Mouse (Mus musculus): ENCODE measurements around the gene Slc25a23. TPM values are rescaled to one million over a fixed set of nuclear protein-coding genes. Genes with fewer than 3 reads are reported as not detected.

Gene Slc25a23
- polyA plus RNA-seq (2017; shearing (Covaris generic)): 13.0 TPM

GRCm38 (mm10) chr17:57059486-57059977 is at the start of gene Slc25a23:
Slc25a23 (minus strand) TSS chr17:57059863.

DNA sequence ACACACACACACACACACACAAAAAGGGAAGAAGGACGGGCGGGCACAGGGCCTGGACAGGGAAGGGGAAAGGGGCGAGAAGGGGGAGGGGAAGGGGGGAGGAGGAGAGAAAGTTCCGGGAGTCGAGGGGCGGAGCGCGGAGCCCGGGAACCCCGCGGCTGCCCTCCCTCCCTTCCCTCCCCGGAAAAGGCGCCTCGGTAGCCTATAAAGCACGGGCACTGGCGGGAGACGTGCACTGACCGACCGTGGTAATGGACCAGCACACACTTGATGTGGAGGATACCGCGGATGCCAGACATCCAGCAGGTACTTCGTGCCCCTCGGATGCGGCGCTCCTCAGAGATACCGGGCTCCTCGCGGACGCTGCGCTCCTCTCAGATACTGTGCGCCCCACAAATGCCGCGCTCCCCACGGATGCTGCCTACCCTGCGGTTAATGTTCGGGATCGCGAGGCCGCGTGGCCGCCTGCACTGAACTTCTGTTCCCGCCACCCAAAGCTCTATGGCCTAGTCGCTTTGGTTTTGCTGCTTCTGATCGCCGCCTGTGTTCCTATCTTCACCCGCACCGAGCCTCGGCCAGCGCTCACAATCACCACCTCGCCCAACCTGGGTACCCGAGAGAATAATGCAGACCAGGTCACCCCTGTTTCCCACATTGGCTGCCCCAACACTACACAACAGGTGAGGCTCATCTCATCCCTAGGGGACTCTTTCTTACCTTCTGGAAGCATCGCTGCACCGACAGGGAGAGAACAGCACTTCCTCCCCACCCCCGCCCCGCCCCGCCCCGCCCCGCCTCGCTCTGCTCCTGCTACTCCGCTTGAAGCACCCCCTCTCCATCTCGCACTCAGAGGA is 45.7 kb upstream of the Slc25a23 start, which contains the start of gene Tnfsf9:
Tnfsf9 (plus strand) TSS at position 145 of the 854 bp plus-strand sequence.

DNA sequence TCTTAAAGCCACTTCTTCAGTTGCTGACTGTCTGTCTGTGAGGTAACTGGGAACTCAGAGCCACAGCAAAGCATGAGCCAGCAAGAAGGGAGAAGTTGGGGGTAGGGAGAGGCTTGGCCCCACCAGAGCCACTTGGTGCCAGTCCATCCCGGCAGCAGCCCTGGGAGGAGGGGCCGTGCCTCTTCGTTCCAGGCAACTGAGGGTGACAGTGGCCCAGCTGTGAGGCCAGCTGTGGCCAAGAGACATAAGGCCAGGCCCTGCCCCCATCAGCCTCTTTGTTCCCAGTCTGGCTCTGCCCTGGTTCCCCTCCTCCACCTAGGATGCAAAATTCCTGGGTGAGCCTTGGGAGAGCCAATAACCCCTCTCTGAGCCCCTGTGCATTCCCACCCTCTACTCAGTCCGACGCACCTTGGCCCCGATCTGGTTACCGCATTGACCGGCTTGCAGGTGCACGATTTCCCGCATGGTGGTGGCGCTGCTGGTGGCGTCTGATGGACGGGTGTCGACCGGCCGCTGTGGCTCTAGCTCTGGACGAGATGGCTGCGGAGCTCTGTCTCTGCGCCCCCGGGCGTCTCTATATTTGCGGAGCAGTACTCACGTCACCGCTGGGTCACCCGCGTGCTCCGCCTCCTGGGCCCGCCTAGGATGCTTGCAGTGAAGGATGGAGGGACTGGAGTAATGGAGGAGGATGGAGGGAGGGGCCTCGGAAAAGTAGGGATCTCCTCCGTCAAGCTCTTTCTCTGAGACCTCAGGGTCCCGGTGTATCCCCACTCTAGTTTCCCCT is 27.6 kb upstream of the Slc25a23 start, which contains the start of gene Tubb4a:
Tubb4a (minus strand) TSS at position 734 of the 784 bp plus-strand sequence.

GRCm38 (mm10) chr17:57078336-57078735 is 18.7 kb upstream of the Slc25a23 start, which contains the start of gene Dennd1c:
Dennd1c (minus strand) TSS chr17:57078514.

GRCm38 (mm10) chr17:57058891-57059485 is 675 bp downstream of the Slc25a23 start, which contains the start of gene Crb3:
Crb3 (plus strand) TSS chr17:57059105.

DNA sequence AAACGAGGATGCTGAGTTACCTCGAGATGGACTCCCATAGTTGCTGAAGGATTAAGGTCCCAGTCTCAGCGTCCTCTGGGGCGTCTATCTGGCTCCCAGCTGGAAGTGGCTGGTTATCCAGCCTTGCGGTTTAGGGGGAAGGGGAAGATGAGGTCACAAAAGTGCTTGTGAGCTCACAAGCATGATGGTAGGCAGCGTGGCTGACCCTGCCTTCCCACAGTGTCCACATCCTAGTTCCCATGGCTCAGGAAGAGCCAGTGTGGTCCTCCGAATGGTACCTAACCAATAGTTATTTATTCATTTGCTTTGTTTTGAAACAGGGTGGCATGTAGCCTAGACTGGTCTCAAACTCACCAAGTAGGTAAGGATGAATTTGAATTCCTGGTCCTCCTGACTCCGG is 18.1 kb downstream of the Slc25a23 start, which contains the start of gene Slc25a41:
Slc25a41 (minus strand) TSS at position 101 of the 400 bp plus-strand sequence.

DNA sequence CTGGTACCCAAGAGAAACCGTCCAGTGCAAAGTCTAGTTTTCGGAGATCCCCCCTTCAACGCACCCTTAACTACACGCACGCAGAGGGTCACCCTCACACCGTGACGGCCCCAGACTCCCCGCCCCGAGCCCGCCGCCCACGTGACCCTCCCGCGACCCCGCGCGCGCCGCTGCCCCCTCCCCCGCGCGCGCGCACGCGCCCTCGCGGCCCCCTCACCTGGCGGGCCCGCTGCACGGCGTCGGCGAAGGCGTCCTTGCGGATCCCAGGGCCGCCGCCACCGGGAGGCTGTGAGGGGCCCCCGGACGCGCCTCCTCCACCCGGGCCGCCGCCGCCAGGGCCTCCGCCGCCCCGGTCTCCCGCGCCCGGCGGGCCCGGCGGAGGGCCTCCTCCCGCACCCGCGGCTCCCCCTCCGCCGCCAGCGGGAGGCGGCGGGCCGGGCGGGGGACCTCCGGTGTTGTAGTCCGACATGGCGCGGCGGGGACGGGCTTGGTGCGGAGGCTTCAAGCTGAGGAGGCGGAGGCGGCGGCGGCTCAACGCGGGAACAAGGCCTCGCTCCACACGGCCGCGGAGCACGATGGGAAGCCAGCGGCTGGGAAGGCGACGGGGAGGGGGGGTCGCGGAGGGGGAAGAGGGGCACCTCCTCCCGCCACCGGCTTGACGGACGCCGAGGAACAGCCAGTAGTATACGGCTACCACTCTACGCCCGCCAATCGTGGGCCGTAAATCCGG is 28.6 kb downstream of the Slc25a23 start, which contains the start of gene Khsrp:
Khsrp (minus strand) TSS at position 592 of the 730 bp plus-strand sequence.

DNA sequence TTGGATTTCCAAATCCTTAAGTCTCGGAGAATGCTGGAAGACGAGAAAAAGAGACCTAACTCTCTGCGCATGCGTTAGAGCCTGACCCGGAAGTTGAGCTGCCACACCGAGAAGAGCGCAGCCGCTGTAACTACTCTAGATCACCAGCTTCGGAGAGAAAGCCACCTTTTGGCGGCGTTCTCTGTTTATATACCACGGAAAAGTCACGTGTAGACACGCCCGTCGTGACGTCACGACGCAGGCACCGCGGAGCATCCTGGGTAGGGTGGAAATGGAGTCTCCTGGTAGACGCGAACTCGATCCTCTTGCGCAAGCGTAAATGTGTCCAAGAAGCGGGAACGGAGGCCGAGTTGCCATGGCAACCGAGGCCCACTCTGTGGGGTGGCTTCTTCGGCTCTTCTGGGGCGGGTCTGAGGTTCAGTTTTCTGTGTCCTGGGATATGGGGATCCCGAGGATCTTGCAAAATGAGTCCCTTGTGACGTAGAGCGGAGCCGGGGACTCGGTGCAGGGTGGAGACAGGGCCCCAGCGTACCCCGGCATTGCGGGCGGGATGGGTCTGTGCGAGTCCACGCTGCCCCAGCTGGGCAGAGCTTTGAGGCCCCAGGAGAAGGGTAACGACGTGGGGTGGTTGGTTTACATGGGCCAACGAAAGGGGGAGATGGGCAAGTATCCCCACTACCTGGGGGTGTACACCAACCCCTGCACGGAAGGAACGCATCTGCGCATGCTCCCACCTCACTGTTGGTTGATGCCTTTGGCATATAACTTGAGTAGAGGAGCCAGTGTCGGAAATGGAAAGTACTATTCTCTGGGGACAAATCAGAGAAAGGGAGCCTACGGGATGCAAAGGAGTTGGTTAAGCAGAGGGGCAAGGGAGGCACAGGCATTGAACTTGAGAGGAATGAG is 48.2 kb downstream of the Slc25a23 start, which contains the start of the genes Gtf2f1 and Gm17949:
Gtf2f1 (minus strand) TSS at position 53 of the 906 bp plus-strand sequence.
Gm17949 (plus strand) TSS at position 234 of the 906 bp plus-strand sequence.

DNA sequence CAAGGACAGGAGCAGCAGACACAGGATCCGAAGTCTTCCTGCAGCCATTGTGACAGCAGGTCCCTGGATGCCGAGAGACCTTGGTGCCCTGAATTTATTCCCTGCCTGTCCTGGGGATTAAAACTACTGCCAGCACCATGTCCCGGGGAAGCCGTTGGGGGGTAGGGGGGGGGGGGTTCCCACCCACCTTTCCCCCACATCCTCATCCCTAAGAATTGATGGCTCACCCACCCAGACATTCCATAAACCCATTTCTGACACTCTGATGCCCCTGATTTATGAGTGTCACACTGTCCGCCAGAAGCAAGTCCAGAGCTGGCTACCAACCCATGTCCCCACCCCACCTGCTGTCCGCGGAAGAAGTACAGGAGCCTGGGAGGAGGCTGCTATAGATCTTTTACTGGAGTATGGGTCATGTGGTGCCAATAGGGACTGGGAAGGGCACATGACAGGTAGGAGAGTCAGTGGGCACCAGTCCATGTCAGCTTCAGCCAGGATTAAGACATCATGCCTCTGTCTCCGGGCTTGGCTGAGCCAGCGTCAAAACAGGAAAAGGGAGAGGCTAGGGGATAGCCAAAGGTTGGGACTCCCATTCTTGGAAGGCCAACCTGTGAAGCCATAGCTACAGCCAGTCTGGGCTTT is 59.6 kb downstream of the Slc25a23 start, which contains the start of gene Pspn:
Pspn (minus strand) TSS at position 51 of the 642 bp plus-strand sequence.

DNA sequence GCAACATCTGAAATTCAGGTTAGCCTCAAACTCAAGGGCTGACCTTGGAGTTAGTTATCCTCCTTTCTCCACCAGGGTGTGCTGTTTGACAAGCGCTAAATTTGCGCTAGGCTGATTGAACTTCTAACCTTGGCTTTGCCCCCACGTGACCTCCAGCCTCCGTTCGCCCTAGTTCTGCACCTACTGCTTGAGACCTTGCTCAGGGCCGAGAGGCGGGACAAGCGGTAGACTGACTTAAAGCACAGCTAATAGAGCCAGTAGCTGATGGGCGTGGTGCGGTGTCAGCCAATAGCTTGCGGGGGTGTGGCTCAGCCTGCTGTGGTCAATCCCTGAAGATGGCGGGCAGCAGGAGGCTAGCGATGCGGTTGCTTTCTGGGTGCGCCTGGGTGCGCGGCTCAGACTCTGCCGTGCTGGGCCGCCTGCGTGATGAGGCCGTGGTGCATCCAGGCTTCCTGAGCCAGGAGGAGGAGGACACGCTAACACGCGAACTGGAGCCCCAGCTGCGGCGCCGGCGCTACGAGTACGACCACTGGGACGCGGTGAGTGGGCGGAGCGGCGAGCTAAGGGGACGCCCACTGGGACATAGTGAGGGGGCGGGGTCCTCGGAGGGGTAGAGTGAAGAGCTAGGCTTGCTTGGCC is 62.5 kb downstream of the Slc25a23 start, which contains the start of gene Alkbh7:
Alkbh7 (plus strand) TSS at position 311 of the 639 bp plus-strand sequence.

Other genes with a start within 250 kb of the Slc25a23 start
- 1.8 TPM for gene Rfx2, start 228.8 kb downstream of the Slc25a23 start, polyA plus RNA-seq (2017; shearing (Covaris generic))
- gene Acsbg2, start 185.4 kb downstream of the Slc25a23 start, polyA plus RNA-seq (2017; shearing (Covaris generic)): not detected
- gene 1700061G19Rik, start 184.4 kb downstream of the Slc25a23 start, polyA plus RNA-seq (2017; shearing (Covaris generic)): not detected
- gene Mllt1, start 124.4 kb downstream of the Slc25a23 start, polyA plus RNA-seq (2017; shearing (Covaris generic)): 26.1 TPM
- gene Acer1, start 77.7 kb downstream of the Slc25a23 start, polyA plus RNA-seq (2017; shearing (Covaris generic)): not detected
- gene Clpp, start 69.6 kb downstream of the Slc25a23 start, polyA plus RNA-seq (2017; shearing (Covaris generic)): 48.3 TPM
- 17.1 TPM for gene Alkbh7, start 62.5 kb downstream of the Slc25a23 start, polyA plus RNA-seq (2017; shearing (Covaris generic))
- not detected for gene Pspn, start 59.8 kb downstream of the Slc25a23 start, polyA plus RNA-seq (2017; shearing (Covaris generic))
- 71.2 TPM for gene Gtf2f1, start 48.6 kb downstream of the Slc25a23 start, polyA plus RNA-seq (2017; shearing (Covaris generic))
- gene Gm17949, start 48.4 kb downstream of the Slc25a23 start, polyA plus RNA-seq (2017; shearing (Covaris generic)): 1.1 TPM
- gene Khsrp, start 28.3 kb downstream of the Slc25a23 start, polyA plus RNA-seq (2017; shearing (Covaris generic)): 60.8 TPM
- gene Slc25a41, start 18.2 kb downstream of the Slc25a23 start, polyA plus RNA-seq (2017; shearing (Covaris generic)): not detected
- gene Crb3, start 758 bp downstream of the Slc25a23 start, polyA plus RNA-seq (2017; shearing (Covaris generic)): 1.7 TPM
- gene Dennd1c, start 18.7 kb upstream of the Slc25a23 start, polyA plus RNA-seq (2017; shearing (Covaris generic)): 126 TPM
- 1.1 TPM for gene Tubb4a, start 27.9 kb upstream of the Slc25a23 start, polyA plus RNA-seq (2017; shearing (Covaris generic))
- gene Tnfsf9, start 45.5 kb upstream of the Slc25a23 start, polyA plus RNA-seq (2017; shearing (Covaris generic)): 3.9 TPM
- not detected for gene Cd70, start 89.9 kb upstream of the Slc25a23 start, polyA plus RNA-seq (2017; shearing (Covaris generic))
- gene Tnfsf14, start 134.3 kb upstream of the Slc25a23 start, polyA plus RNA-seq (2017; shearing (Covaris generic)): not detected
- not detected for gene C3, start 168.3 kb upstream of the Slc25a23 start, polyA plus RNA-seq (2017; shearing (Covaris generic))
- 56.3 TPM for gene Gpr108, start 188.6 kb upstream of the Slc25a23 start, polyA plus RNA-seq (2017; shearing (Covaris generic))
- gene Trip10, start 189.6 kb upstream of the Slc25a23 start, polyA plus RNA-seq (2017; shearing (Covaris generic)): 5.1 TPM
- 198 TPM for gene Vav1, start 219.2 kb upstream of the Slc25a23 start, polyA plus RNA-seq (2017; shearing (Covaris generic))

Data from naive thymus-derived CD4-positive, alpha-beta T cell, adult 5 months (primary cell).